Mouse (Mus musculus) erythroblast, adult 5-6 weeks (primary cell): ENCODE data around the gene C8g. TPM values are rescaled to one million over a fixed set of nuclear protein-coding genes. Genes with fewer than 3 reads are reported as not detected.

ENCODE experiments used
- ATAC-seq: replicated peaks from 2 replicates; pipeline ENCODE4 v1.8.0; 2016; ENCODE audit warnings: moderate number of reproducible peaks, mild to moderate bottlenecking, moderate TSS enrichment, inconsistent platforms; ENCODE audit not compliant: poor library complexity, low FRiP score, severe bottlenecking
- total RNA-seq, 2 experiments: library from RNA; stranded (forward) in 1 of 2; stranded (reverse) in 1 of 2; fragments of 150-400 nt in 1 of 2; fragments of 200-764, 138-1000 nt in 1 of 2; gene quantifications; 2 replicates each; pipeline versions ENCODE4 v1.2.3 to v1.2.4; 2015 to 2017; ENCODE audit warnings: low replicate concordance in 2 of 2

The C8g gene
- total RNA-seq (2015; ENCODE audit: low replicate concordance) (not detected in 2 replicates), total RNA-seq (2017; ENCODE audit: low replicate concordance) (not detected in 2 replicates)

GRCm38 (mm10) chr2:25501593-25502486, at the start of gene C8g:
Gene C8g (minus strand): TSS chr2:25501719.
- no peak for ATAC-seq

- 0 out of 2 replicates have a peak, but pooled peaks have one; percentile 22 for ATAC-seq
Observed at GRCm38 (mm10) chr2:25551186-25551585, 49.7 kb upstream of the C8g start.

GRCm38 (mm10) chr2:25549021-25549991, 47.8 kb upstream of the C8g start:
- no peak for ATAC-seq

GRCm38 (mm10) chr2:25546811-25547491, 45.4 kb upstream of the C8g start, which contains the start of gene Traf2:
Gene Traf2 (minus strand): TSS chr2:25546940.
- ATAC-seq, result peak; percentile 97

GRCm38 (mm10) chr2:25545996-25546810, 44.7 kb upstream of the C8g start:
- ATAC-seq, result peak; percentile 22

- no peak for ATAC-seq
Observed at GRCm38 (mm10) chr2:25541644-25542367, 40.3 kb upstream of the C8g start.

- ATAC-seq, result no peak
Observed at GRCm38 (mm10) chr2:25540541-25540948, 39.0 kb upstream of the C8g start.

- ATAC-seq, result no peak
Observed at GRCm38 (mm10) chr2:25536531-25536930, 35.0 kb upstream of the C8g start.

GRCm38 (mm10) chr2:25534866-25535182, 33.3 kb upstream of the C8g start:
- ATAC-seq, result no peak

- 0 out of 2 replicates have a peak, but pooled peaks have one; percentile 48 for ATAC-seq
Observed at GRCm38 (mm10) chr2:25534178-25534865, 32.8 kb upstream of the C8g start.

GRCm38 (mm10) chr2:25533707-25534106, 32.2 kb upstream of the C8g start:
- ATAC-seq, result no peak

GRCm38 (mm10) chr2:25526510-25527302, 25.2 kb upstream of the C8g start:
- no peak for ATAC-seq

GRCm38 (mm10) chr2:25509912-25510311, 8.4 kb upstream of the C8g start:
- ATAC-seq, result no peak

- ATAC-seq, result no peak
Observed at GRCm38 (mm10) chr2:25506964-25507363, 5.4 kb upstream of the C8g start.

- ATAC-seq, result no peak
Observed at GRCm38 (mm10) chr2:25505860-25506259, 4.3 kb upstream of the C8g start.

- no peak for ATAC-seq
Observed at GRCm38 (mm10) chr2:25505000-25505399, 3.5 kb upstream of the C8g start.

GRCm38 (mm10) chr2:25504538-25504937, 3.0 kb upstream of the C8g start:
- no peak for ATAC-seq
